Mouse (Mus musculus) erythroblast, adult 5-6 weeks (primary cell): ENCODE data around the gene Lsamp. TPM values are rescaled to one million over a fixed set of nuclear protein-coding genes. Genes with fewer than 3 reads are reported as not detected.
"Not testable (repeated sequence)": the region's sequence is repeated elsewhere in the genome, so short reads cannot be mapped to it uniquely, and the experiment has no call there.

Source experiments
- ATAC-seq: replicated peaks from 2 replicates; pipeline ENCODE4 v1.8.0; 2016; ENCODE audit warnings: moderate number of reproducible peaks, mild to moderate bottlenecking, moderate TSS enrichment, inconsistent platforms; ENCODE audit not compliant: poor library complexity, low FRiP score, severe bottlenecking
- total RNA-seq, 2 experiments: library from RNA; stranded (forward) in 1 of 2; stranded (reverse) in 1 of 2; fragments of 150-400 nt in 1 of 2; fragments of 200-764, 138-1000 nt in 1 of 2; gene quantifications; 2 replicates each; pipeline versions ENCODE4 v1.2.3 to v1.2.4; 2015 to 2017; ENCODE audit warnings: low replicate concordance in 2 of 2

Gene Lsamp
- total RNA-seq, 2 experiments from 2014 or later, result not detected

GRCm38 (mm10) chr16:40463411-40464058 is 479.4 kb downstream of the Lsamp start:
- no peak for ATAC-seq

- ATAC-seq, result no peak
Measured at GRCm38 (mm10) chr16:40466596-40466995, 482.4 kb downstream of the Lsamp start.

GRCm38 (mm10) chr16:40470946-40471345 is 486.8 kb downstream of the Lsamp start:
- ATAC-seq, result no peak

- no peak for ATAC-seq
Measured at GRCm38 (mm10) chr16:40471967-40472366, 487.8 kb downstream of the Lsamp start.

- no peak for ATAC-seq
Measured at GRCm38 (mm10) chr16:40491606-40492005, 507.4 kb downstream of the Lsamp start.

- ATAC-seq, result no peak
Measured at GRCm38 (mm10) chr16:40504262-40504960, 520.2 kb downstream of the Lsamp start.

- ATAC-seq, result no peak
Measured at GRCm38 (mm10) chr16:40509146-40510030, 525.2 kb downstream of the Lsamp start.

- ATAC-seq, result no peak
Measured at GRCm38 (mm10) chr16:40536754-40537153, 552.6 kb downstream of the Lsamp start.

- ATAC-seq, result no peak
Measured at GRCm38 (mm10) chr16:40549663-40550062, 565.5 kb downstream of the Lsamp start.

GRCm38 (mm10) chr16:40555608-40556007 is 571.4 kb downstream of the Lsamp start:
- ATAC-seq, result no peak

- ATAC-seq, result no peak
Measured at GRCm38 (mm10) chr16:40557680-40558249, 573.6 kb downstream of the Lsamp start.

GRCm38 (mm10) chr16:40567431-40567941 is 583.3 kb downstream of the Lsamp start:
- ATAC-seq, result no peak

- no peak for ATAC-seq
Measured at GRCm38 (mm10) chr16:40572085-40572745, 588.1 kb downstream of the Lsamp start.

- ATAC-seq, result no peak
Measured at GRCm38 (mm10) chr16:40582076-40582475, 597.9 kb downstream of the Lsamp start.

- no peak for ATAC-seq
Measured at GRCm38 (mm10) chr16:40593161-40593560, 609.0 kb downstream of the Lsamp start.

- no peak for ATAC-seq
Measured at GRCm38 (mm10) chr16:40601431-40602387, 617.5 kb downstream of the Lsamp start.

GRCm38 (mm10) chr16:40607509-40607908 is 623.3 kb downstream of the Lsamp start:
- ATAC-seq, result no peak

- not testable (repeated sequence) for ATAC-seq
Measured at GRCm38 (mm10) chr16:40616697-40617096, 632.5 kb downstream of the Lsamp start.
